Mouse (Mus musculus) mouse embryonic stem cell (cell line): ENCODE measurements around the gene Foxn4.

Source experiments
- in situ Hi-C, 2 experiments: fragments of 300-500 bp; cut with MboI; formaldehyde crosslinking; loops; 1 replicate in 1 of 2; 3 replicates in 1 of 2; pipeline ENCODE4 v1.14.3; 2019 to 2020; ENCODE audit warnings: low sequenced_read_pairs in 2 of 2, low pct_unique_long_range_greater_than_20kb in 1 of 2, mixed read lengths in 1 of 2; ENCODE audit not compliant: unreplicated experiment in 1 of 2

The Foxn4 gene

GRCm38 (mm10) chr5:114273693-114274402 lies at the start of gene Foxn4:
Gene Foxn4 (minus strand): TSS chr5:114273807.
- in situ Hi-C loops, result no loop called here

- in situ Hi-C loops, result no loop called here
Observed at GRCm38 (mm10) chr5:114323105-114323790, 49.6 kb upstream of the Foxn4 start.

- in situ Hi-C loops, result loop anchor here (5.0 to 10.0 kb wide), 3 partner anchors 62 to 132 kb away; no protein-coding TSS in a partner anchor
Observed at GRCm38 (mm10) chr5:114309680-114310036, 36.1 kb upstream of the Foxn4 start.

GRCm38 (mm10) chr5:114308765-114309679 lies 35.4 kb upstream of the Foxn4 start:
- in situ Hi-C loops, result loop anchor here (5.0 to 10.0 kb wide), 3 partner anchors 62 to 132 kb away; no protein-coding TSS in a partner anchor

DNA sequence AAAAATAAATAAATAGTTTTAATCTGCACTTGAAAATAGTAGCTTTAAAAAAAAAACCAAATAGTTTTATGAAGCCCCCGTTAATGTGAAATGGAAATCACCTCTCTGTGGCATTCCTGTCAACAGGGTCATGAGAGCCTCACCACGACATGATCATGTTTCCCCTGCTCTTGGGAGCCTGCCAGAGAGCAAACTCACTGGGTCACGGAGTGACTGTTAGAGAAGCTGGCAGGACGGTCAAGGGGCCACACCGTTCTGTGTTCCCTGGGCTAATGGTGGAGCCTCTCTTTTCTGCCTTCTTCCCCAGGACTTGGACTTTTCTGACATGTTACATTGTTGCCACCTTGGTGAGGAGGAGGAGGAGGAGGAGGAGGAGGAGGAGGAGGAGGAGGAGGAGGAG lies 32.9 kb upstream of the Foxn4 start:
- in situ Hi-C loops, result loop anchor here (5.0 to 10.0 kb wide), 3 partner anchors 59 to 129 kb away; no protein-coding TSS in a partner anchor

DNA sequence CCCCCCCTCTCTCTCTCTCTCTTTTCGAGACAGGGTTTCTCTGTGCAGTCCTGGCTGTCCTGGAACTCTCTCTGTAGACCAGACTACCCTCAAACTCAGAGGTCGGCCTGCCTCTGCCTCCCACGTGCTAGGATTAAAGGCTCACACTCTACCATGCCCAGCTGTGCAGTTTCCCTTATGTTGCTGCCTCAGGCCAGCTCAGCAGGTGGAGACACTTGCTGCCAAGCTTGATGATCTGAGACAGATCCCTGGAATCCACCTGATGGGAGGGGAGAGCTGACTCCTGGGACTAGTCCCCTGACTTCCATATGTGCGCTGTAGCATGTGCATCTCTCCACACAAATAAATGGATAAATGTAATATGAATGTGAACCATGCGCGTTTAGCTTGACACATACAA lies 29.6 kb upstream of the Foxn4 start:
- in situ Hi-C loops, result loop anchor here in 1 of 2 experiments (10.0 kb wide), 1 partner anchor 118 kb away; no protein-coding TSS in a partner anchor

GRCm38 (mm10) chr5:114299883-114300610 lies 26.4 kb upstream of the Foxn4 start:
- in situ Hi-C loops, result loop anchor here in 1 of 2 experiments (10.0 kb wide), 1 partner anchor 115 kb away; no protein-coding TSS in a partner anchor

GRCm38 (mm10) chr5:114299156-114299855 lies 25.7 kb upstream of the Foxn4 start:
- in situ Hi-C loops, result no loop called here

DNA sequence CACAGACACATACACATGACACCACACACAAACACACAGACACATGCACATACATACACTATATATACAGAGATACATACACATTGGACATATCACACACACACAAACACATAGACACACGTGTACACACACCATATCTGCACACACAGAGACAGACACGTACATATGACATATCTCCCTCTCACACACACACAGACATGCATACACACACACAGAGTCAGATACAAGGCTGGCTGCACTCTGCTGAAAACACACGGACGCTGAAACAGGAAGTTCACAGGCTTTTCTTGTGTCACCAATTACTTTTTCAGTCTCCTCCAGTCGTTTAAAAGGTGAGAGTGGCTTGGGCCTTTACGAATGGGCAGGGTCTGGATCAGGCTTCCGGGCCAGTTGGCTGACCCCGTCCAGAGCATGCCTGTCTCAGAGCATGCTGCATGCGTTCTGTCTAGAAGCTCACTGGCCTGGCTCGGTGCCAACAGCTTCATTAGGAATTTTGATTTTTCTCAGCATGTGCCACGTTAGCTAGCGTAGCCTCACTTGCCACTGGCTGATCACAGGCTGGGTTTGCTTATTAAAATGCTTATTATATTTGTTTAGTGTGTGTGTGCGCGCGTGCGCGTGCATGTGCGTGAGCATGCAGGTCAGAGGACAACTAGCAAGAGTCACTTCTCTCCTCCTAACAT lies 24.7 kb upstream of the Foxn4 start:
- in situ Hi-C loops, result no loop called here

GRCm38 (mm10) chr5:114296693-114297631 lies 23.4 kb upstream of the Foxn4 start:
- in situ Hi-C loops, result no loop called here

DNA sequence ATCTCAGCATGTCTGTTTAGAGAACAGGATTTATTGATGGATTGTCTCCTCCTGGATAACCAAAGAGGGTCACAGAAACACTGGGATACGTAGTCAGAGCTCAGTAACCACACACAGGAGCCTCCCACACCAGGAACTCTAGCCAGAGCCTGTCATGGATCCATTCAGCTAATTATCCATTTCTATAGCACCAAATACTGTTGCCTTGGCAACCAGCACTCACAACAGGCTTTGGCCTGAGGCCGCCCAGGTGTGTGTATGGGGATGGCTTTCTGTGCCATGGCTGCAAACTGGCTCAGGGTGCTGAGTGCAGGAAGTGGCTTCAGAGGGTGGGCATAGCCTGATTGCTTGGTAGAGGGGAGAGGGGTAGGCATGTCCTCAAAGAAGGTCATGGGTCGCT lies 16.4 kb upstream of the Foxn4 start:
- in situ Hi-C loops, result no loop called here

GRCm38 (mm10) chr5:114288874-114289273 lies 15.3 kb upstream of the Foxn4 start, which contains the start of gene Myo1h:
Gene Myo1h (plus strand): TSS chr5:114289166.
- in situ Hi-C loops, result no loop called here

GRCm38 (mm10) chr5:114288396-114288795 lies 14.8 kb upstream of the Foxn4 start:
- in situ Hi-C loops, result no loop called here

DNA sequence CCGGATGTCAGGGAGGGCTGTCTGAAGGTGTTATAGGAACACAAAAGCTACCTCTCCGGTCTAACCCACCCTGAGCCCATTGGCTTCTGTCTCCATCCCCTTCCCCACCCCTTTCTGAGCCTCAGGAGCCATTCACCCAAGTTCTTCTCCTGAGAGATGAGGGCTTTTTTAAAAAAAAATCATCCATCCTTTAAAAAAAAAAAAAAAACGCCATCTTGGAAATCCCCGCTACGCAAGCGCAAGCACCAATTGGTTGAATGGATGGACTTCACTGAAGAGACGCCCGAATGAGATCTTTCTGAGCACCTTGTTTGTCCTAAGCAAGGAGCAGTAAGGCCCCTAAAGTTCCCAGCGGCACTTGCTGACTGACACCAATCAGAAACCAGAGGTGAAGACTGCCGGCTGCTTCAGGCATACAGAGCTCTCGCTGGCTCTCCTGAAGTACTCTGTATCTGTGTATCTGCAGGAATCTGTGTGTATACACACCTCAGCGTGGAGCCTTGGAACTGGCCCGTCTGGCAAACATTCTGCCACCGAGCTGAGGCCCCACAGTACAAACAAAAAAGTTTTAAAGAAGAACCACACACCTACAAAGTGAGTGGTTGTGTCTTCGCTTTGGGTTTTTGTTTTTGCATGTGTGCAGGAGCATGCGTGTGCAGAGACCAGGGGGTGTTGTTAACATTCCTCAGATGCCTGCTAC lies 13.4 kb upstream of the Foxn4 start:
- in situ Hi-C loops, result no loop called here

GRCm38 (mm10) chr5:114286102-114286501 lies 12.5 kb upstream of the Foxn4 start:
- in situ Hi-C loops, result no loop called here

DNA sequence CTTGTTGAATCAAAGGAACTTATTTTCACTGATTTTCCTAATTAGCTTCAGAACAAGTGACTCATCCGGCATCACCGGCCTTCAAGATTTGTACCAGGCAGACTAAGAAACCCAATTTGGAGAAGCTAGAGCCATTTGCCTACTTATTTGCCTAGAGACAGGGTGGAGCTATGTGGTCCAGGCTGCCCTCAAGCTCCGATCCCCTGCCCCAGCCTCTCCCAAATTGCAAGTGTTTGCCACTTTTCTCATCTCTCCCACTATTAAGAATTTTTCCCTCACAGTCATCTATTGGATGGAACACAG lies 11.7 kb upstream of the Foxn4 start:
- in situ Hi-C loops, result no loop called here
